Mouse (Mus musculus) midbrain, embryonic 13.5 days (tissue): ENCODE measurements around the gene Dlg2. TPM values are rescaled to one million over a fixed set of nuclear protein-coding genes. Genes with fewer than 3 reads are reported as not detected.

Source experiments
- ATAC-seq: fragments of 200-750 bp; cut with Nextera tagmentation; 2 replicates; pipeline ENCODE4 v1.8.0; 2017; ENCODE audit warnings: mild to moderate bottlenecking, moderate TSS enrichment, moderate library complexity
- H3K27ac ChIP-seq: fragments of 300-500 bp; sonication (generic); 2 replicates; pipeline ENCODE4 v1.5.1; 2015; ENCODE audit warnings: inconsistent platforms, mild to moderate bottlenecking, moderate library complexity
- H3K27me3 ChIP-seq: fragments of 300-500 bp; sonication (generic); 2 replicates; pipeline ENCODE4 v1.6.1; 2015; ENCODE audit warnings: mild to moderate bottlenecking, inconsistent platforms
- H3K36me3 ChIP-seq: fragments of 300-500 bp; sonication (generic); 2 replicates; pipeline ENCODE4 v1.6.1; 2015; ENCODE audit warnings: mild to moderate bottlenecking, inconsistent platforms
- H3K4me1 ChIP-seq: fragments of 300-500 bp; sonication (generic); replicated peaks from 2 replicates; pipeline ENCODE4 v1.6.1; 2015; ENCODE audit warnings: inconsistent platforms
- H3K4me2 ChIP-seq: fragments of 300-500 bp; sonication (generic); replicated peaks from 2 replicates; pipeline ENCODE4 v1.6.1; 2015; ENCODE audit warnings: moderate library complexity, mild to moderate bottlenecking, inconsistent platforms
- H3K4me3 ChIP-seq: fragments of 300-500 bp; sonication (generic); replicated peaks from 2 replicates; pipeline ENCODE4 v1.5.1; 2015; ENCODE audit warnings: mild to moderate bottlenecking, inconsistent platforms
- H3K9ac ChIP-seq: fragments of 300-500 bp; sonication (generic); replicated peaks from 2 replicates; pipeline ENCODE4 v1.6.1; 2015; ENCODE audit warnings: mild to moderate bottlenecking, inconsistent platforms
- H3K9me3 ChIP-seq: fragments of 300-500 bp; sonication (generic); 2 replicates; pipeline ENCODE4 v1.6.1; 2016; ENCODE audit warnings: mild to moderate bottlenecking, inconsistent platforms
- WGBS: fragments of 180-500 bp; shearing (Covaris S2); methylation state at CpG from one replicate; pipeline ENCODE4 v1.1.7; 2015; 5-methylcytosine and 5-hydroxymethylcytosine counted together
- polyA plus RNA-seq: library from polyadenylated mRNA; unstranded; fragments of >200 nt; fragmentation: Nextera tagmentation; extraction: Ambion mirVana; gene quantifications from 2 replicates; pipeline ENCODE4 v1.2.1, GENCODE M21; 2015

Dlg2 gene
- polyA plus RNA-seq, 1 experiment from 2014 or later = 13.0 TPM

DNA sequence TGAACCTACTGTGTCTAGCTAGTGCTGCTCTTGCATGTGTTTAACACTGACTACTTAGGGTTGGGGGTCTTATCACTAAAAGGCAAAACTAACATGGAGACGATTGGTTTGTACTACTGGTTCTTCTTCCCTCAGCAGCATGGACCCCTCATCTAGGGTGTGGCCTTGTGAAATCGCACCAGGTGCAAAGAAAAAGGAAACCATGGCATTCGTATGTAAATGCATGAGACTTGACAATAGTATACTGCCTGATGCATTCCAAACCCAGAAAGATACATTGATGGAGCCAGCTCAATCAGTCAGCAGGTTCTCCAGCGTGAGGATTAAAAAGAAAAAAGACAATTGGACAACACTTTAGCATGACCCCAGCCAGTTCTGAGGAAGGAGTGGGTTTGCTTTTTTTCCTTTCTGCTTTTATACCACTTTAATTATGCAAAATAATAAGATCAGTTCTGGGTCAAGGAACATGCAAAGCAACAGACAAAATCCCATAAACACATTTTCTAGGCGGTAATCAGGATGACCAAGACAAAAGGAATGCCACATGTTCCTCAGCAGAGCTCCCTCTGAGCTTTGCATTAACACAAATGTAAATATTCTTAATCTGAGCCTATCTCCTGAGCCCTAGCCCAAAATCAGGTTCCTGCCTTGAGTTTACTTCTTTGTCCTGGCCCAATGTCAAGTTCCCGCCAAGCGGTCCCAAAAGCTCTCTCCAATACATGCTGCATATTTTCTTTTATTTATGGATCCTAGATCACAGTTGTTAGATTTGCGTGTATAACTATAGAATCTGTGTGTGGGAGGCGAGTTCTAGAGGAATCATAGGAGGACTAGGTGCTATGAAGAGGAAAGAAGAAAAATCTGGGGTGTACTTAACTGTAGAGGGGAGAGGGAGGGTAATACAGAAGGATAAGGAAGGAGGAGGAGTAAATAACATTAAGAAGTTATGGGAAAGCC, 595.6 kb downstream of the Dlg2 start:
- WGBS = 43% methylated on average over 9 of the region's 9 CpGs
- no peaks in the 10 kb centered on the region for H3K36me3 ChIP-seq
- no peak for ATAC-seq
- H3K27me3 ChIP-seq = no peaks in the 10 kb centered on the region
- no peak overlapping the region for H3K4me3 ChIP-seq
- H3K27ac ChIP-seq = no peak overlapping the region
- H3K9me3 ChIP-seq = no peaks in the 10 kb centered on the region
- no peak overlapping the region for H3K4me2 ChIP-seq
- H3K4me1 ChIP-seq = 0 out of 2 replicates have a peak, but pooled peaks cover 3% of the 10 kb centered on the region
- H3K9ac ChIP-seq = no peak overlapping the region

- Histone ChIP-seq H3K4me3 (no peak overlapping the region), H3K4me2 (no peak overlapping the region), H3K27ac (no peak overlapping the region), H3K36me3 (no peaks in the 10 kb centered on the region), H3K27me3 (peaks cover 3% of the 10 kb centered on the region; the same call in 1 of the 2 replicates), H3K9ac (no peak overlapping the region), H3K4me1 (peaks cover 7% of the 10 kb centered on the region; the same call in 1 of the 2 replicates), H3K9me3 (no peaks in the 10 kb centered on the region)
- no peak for ATAC-seq
- 78% methylated on average over 2 of the region's 2 CpGs for WGBS
Measured at GRCm38 (mm10) chr7:91086071-91086470, 609.6 kb downstream of the Dlg2 start.

DNA sequence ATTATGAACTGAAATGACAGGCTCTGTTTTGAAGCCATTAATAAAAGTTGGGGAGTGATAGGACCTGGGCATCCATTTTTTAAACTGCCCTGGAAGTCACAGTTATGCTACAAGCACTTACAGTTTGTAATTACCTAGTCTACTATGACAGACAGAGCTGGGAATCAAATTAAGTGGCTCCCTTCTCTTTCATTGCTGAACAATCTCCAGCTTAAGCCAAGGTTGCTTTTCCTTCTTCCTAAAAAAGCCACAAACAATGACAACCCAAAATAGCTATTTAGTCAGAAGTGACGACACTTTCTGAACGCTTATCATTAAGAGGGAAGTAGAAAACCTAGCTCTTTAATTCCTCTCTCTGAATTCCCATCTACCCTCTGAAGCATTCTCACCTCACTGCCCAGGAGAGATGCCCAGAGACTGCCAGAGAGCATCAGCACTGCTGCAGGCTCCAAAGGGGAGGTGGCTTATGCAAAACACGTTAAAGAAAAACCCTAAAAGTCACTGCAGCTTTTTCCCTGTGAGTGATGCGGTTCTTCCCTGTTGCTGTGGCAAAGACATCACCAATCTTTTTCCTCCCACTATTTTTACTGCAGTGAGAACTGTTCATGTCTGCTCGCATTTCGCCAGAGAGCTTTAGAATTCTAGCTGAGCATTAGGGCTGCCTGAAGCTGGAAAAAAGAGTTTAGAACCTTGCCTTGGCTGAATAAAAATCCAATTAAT, 612.9 kb downstream of the Dlg2 start:
- no peak for ATAC-seq
- no peaks in the 10 kb centered on the region for H3K9me3 ChIP-seq
- peaks cover 11% of the 10 kb centered on the region for H3K4me1 ChIP-seq
- 28% methylated on average over 6 of the region's 6 CpGs for WGBS
- H3K36me3 ChIP-seq = no peaks in the 10 kb centered on the region
- no peak overlapping the region for H3K9ac ChIP-seq
- H3K4me3 ChIP-seq = no peak overlapping the region
- H3K4me2 ChIP-seq = no peak overlapping the region
- H3K27me3 ChIP-seq = peaks cover 3% of the 10 kb centered on the region; the same call in 1 of the 2 replicates
- no peak overlapping the region for H3K27ac ChIP-seq

- Histone ChIP-seq H3K36me3 (no peaks in the 10 kb centered on the region), H3K9ac (peak overlapping the region; percentile 59), H3K4me3 (peak overlapping the region; percentile 42), H3K27me3 (peaks cover 3% of the 10 kb centered on the region; the same call in 1 of the 2 replicates), H3K4me2 (peak overlapping the region; percentile 67), H3K27ac (no peak overlapping the region), H3K9me3 (no peaks in the 10 kb centered on the region), H3K4me1 (peaks cover 11% of the 10 kb centered on the region)
- ATAC-seq = peak; percentile 46; the same call in 1 of the 2 replicates
- 60% methylated on average over 5 of the region's 5 CpGs for WGBS
Measured at GRCm38 (mm10) chr7:91090317-91090829, 613.9 kb downstream of the Dlg2 start.

DNA sequence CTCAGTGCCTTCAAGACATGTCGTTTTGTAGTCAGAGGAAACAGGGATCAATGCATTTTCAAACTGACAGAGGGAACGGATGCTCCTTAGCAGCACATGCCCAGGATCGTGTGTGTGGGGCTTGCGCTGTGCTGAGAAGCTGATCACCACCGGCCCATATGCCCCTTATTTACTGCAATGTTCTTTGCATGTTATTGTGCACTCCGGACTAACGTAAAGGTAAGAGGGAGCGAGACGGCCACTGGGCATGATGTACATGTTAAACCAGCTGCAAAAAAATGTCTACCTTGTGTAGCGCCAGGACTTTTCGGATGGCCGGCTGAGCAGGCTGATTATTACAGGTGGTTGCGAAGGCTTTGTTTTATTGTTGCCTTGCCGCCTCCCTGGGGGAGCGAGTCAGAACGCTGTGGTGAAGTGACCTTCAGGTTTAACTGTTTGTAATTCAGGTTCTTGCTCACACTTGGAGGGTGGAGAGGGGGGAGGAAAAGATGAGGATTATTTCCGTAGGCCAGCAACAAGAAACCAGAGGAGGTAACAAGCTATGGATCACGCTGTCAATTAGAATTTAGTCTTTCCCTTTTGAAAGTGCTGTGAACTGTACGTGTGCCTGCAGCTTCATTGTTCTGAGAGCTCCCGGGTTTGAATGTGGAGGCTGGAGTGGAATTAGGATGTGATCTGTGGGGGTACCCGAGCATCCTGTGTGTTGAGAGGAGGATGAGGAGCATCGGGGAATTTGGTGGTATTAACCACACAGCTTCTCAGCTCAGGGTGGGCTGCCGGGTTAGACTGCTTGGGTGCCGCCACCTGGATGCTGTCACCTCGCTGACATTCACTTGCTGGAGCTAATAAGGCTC, 614.6 kb downstream of the Dlg2 start:
- H3K4me2 ChIP-seq = peak overlapping the region; percentile 67
- H3K27ac ChIP-seq = 0 out of 2 replicates have a peak overlapping the region, but pooled peaks have one; percentile 3
- H3K4me1 ChIP-seq = peaks cover 11% of the 10 kb centered on the region
- 6% methylated on average over 25 of the region's 25 CpGs for WGBS
- peak overlapping the region; percentile 42 for H3K4me3 ChIP-seq
- peaks cover 3% of the 10 kb centered on the region; the same call in 1 of the 2 replicates for H3K27me3 ChIP-seq
- H3K9me3 ChIP-seq = no peaks in the 10 kb centered on the region
- peak overlapping the region; percentile 59 for H3K9ac ChIP-seq
- H3K36me3 ChIP-seq = no peaks in the 10 kb centered on the region
- peak; percentile 86 for ATAC-seq

- WGBS = 89% methylated on average over 7 of the region's 7 CpGs
- no peak overlapping the region for H3K4me3 ChIP-seq
- ATAC-seq = no peak
- no peak overlapping the region for H3K4me2 ChIP-seq
- no peaks in the 10 kb centered on the region for H3K9me3 ChIP-seq
- no peak overlapping the region for H3K9ac ChIP-seq
- peaks cover 1% of the 10 kb centered on the region for H3K4me1 ChIP-seq
- H3K36me3 ChIP-seq = no peaks in the 10 kb centered on the region
- H3K27ac ChIP-seq = no peak overlapping the region
- no peaks in the 10 kb centered on the region for H3K27me3 ChIP-seq
Measured at GRCm38 (mm10) chr7:91096467-91096866, 620.0 kb downstream of the Dlg2 start.

DNA sequence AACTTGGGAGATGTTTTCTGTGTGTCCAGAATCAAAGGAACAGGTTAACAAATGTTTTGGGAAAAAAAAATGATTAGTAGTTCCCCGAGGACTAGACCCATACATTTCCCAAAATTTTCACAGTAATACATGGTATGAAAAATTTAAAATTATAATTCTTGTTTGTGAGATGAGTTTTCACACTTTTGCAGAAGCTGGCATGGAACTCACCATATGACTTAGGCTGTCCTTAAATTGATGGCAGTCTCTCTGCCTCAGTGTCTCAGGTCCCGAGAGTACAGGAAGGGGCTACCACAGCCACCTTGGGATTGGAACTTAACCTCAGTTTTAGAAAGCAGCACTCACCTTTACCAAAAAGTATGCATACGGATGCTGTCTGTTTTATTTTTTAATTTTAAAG, 622.0 kb downstream of the Dlg2 start:
- Histone ChIP-seq H3K27me3 (no peaks in the 10 kb centered on the region), H3K27ac (no peak overlapping the region), H3K4me3 (no peak overlapping the region), H3K9ac (no peak overlapping the region), H3K9me3 (no peaks in the 10 kb centered on the region), H3K4me2 (no peak overlapping the region), H3K4me1 (no peaks in the 10 kb centered on the region), H3K36me3 (no peaks in the 10 kb centered on the region)
- WGBS = 91% methylated on average over 3 of the region's 3 CpGs
- ATAC-seq = no peak

DNA sequence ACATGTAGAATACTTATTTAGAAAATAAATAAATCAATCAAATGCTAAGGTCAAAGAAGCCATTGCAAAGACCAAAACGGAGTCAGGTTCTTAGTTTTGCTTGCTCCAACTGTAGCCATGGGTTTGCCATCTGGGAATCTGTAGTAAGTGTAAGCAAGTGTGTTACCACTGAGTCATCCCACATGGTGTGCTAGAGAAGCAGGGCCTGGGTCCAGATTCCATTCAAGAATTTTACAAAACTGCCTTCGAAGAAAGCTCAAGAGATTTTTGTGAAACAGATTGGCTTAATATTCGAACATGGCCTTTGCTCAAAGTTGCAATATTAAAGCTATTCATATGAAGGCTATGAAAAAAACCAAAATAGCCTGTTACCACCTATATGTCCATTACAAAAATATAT, 633.1 kb downstream of the Dlg2 start:
- H3K27me3 ChIP-seq = no peaks in the 10 kb centered on the region
- no peaks in the 10 kb centered on the region for H3K9me3 ChIP-seq
- H3K36me3 ChIP-seq = no peaks in the 10 kb centered on the region
- no peaks in the 10 kb centered on the region for H3K4me1 ChIP-seq
- H3K4me2 ChIP-seq = no peak overlapping the region
- H3K27ac ChIP-seq = no peak overlapping the region
- no peak overlapping the region for H3K4me3 ChIP-seq
- H3K9ac ChIP-seq = no peak overlapping the region
- WGBS = 71% methylated on average over 3 of the region's 3 CpGs
- ATAC-seq = no peak

GRCm38 (mm10) chr7:91132128-91132527, 655.7 kb downstream of the Dlg2 start:
- Histone ChIP-seq H3K9ac (no peak overlapping the region), H3K4me3 (no peak overlapping the region), H3K4me2 (no peak overlapping the region), H3K4me1 (no peaks in the 10 kb centered on the region), H3K36me3 (no peaks in the 10 kb centered on the region), H3K27me3 (no peaks in the 10 kb centered on the region), H3K27ac (no peak overlapping the region), H3K9me3 (no peaks in the 10 kb centered on the region)
- ATAC-seq = no peak
- WGBS = 73% methylated on average over 4 of the region's 4 CpGs

DNA sequence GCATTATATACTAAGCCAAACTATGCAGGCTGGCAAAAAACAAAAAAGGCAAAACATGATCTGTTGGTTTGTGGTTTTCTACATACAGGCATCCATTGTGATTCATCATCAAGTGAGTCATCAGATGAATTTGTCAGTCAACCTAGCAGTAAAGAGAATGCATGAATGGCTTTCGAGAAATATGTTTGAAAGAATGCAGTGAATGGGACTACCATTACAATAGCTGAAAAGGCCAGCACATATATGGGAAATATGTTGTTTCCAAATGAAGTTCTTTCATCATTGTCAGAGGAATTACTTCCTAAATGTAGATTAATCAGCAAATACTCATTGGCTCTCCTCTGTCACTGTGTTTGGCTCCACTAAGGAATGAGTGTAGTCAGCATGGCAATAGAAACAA, 677.6 kb downstream of the Dlg2 start:
- Histone ChIP-seq H3K9me3 (no peaks in the 10 kb centered on the region), H3K4me1 (no peaks in the 10 kb centered on the region), H3K4me3 (no peak overlapping the region), H3K36me3 (no peaks in the 10 kb centered on the region), H3K4me2 (no peak overlapping the region), H3K9ac (no peak overlapping the region), H3K27ac (no peak overlapping the region), H3K27me3 (no peaks in the 10 kb centered on the region)
- 82% methylated on average over 1 of the region's 1 CpGs for WGBS
- ATAC-seq = no peak

DNA sequence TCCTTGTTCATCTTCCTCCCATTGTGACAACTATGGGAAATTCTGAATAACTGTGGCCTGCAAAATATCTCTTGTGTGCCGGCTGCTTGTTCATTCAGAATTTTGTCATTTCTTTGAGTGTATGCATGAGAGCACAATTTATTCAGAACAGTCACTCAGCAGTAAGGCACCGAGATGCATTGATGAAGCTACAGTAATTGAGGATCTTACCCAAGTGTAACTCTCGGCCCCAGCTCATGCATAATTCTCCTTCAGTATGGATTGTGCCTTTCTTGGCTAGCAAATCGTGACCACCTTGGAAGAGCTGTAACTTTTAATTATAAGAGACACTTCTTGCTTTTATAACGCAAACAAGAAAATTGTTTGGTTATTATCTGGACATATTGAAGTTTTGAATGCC, 682.7 kb downstream of the Dlg2 start:
- H3K4me1 ChIP-seq = peaks cover 6% of the 10 kb centered on the region; the same call in 1 of the 2 replicates

More for the DNA sequence above, 682.7 kb downstream of the Dlg2 start:
- no peak overlapping the region for H3K9ac ChIP-seq
- H3K4me2 ChIP-seq = no peak overlapping the region
- no peaks in the 10 kb centered on the region for H3K27me3 ChIP-seq
- 61% methylated on average over 5 of the region's 5 CpGs for WGBS
- ATAC-seq = peak; percentile 76; the same call in 1 of the 2 replicates
- no peaks in the 10 kb centered on the region for H3K36me3 ChIP-seq
- no peak overlapping the region for H3K4me3 ChIP-seq
- H3K27ac ChIP-seq = peak overlapping the region; percentile 22; the same call in 1 of the 2 replicates
- H3K9me3 ChIP-seq = no peaks in the 10 kb centered on the region
